ENCODE assay signal across 8 mouse cellular contexts in genomic region chr3:37420072-37420471, GRCm38 (mm10). TPM values are rescaled to one million over a fixed set of nuclear protein-coding genes. Genes with fewer than 3 reads are reported as not detected.
DNase-seq lines count a peak whose midpoint lies in the region; ATAC-seq lines count a peak whose summit lies in the region.

Nudt6 (minus strand) TSS chr3:37420211.

- H3K4me2 ChIP-seq in hindbrain, embryonic 16.5 days (ENCODE audit: low read length): peak within 1 kb of the TSS; percentile 97

- ATAC-seq in hindbrain, embryonic 16.5 days: peak; percentile 86

- H3K79me2 ChIP-seq in macrophage (ENCODE audit: inconsistent target): peaks cover 45% of the 10 kb centered on the region

- peaks cover 13% of the 10 kb centered on the region for H3K4me1 ChIP-seq in hindbrain, embryonic 16.5 days (ENCODE audit: control insufficient read depth, insufficient read depth, low read depth, low read length)

- H3K36me3 ChIP-seq in hindbrain, embryonic 16.5 days (ENCODE audit: control insufficient read depth, insufficient read depth, low read length): no peaks in the 10 kb centered on the region
- no peaks in the 10 kb centered on the region for H3K36me3 ChIP-seq in macrophage (ENCODE audit: inconsistent target)

- peak; percentile 90 for DNase-seq in T-cell, adult 2 months (ENCODE audit: low spot score)
- DNase-seq in cerebellum, postnatal 36 days: peak; percentile 90
- peak; percentile 87 for DNase-seq in gastrocnemius, adult 18-20 months (ENCODE audit: low spot score)
- DNase-seq in left cerebral cortex, adult 18-20 months (ENCODE audit: low spot score in 2 of 2): peak; percentile 90 to 92
- DNase-seq in right cerebral cortex, adult 18-20 months: peak; percentile 92
- DNase-seq in urinary bladder, postnatal 10 days (ENCODE audit: low spot score): peak; percentile 63

- no peaks in the 10 kb centered on the region for H3K27me3 ChIP-seq in hindbrain, embryonic 16.5 days (replicated peaks; ENCODE audit: control insufficient read depth, insufficient read depth, low read length)

- H3K9me3 ChIP-seq in hindbrain, embryonic 16.5 days (ENCODE audit: control insufficient read depth, low read length): no peaks in the 10 kb centered on the region

- WGBS in hindbrain, embryonic 16.5 days: under 1% methylated on average over 50 of the region's 50 CpGs
- 0% methylated on average over 50 of the region's 50 CpGs for WGBS in macrophage (ENCODE audit: missing documents)

- peak within 1 kb of the TSS; percentile 97 for H3K4me3 ChIP-seq in hindbrain, embryonic 16.5 days (ENCODE audit: low read length)
- peak within 1 kb of the TSS; percentile 70 for H3K4me3 ChIP-seq in macrophage (ENCODE audit: inconsistent target)

- peak within 1 kb of the TSS; percentile 88 for H3K27ac ChIP-seq in hindbrain, embryonic 16.5 days (ENCODE audit: low read depth, low read length)
- peak within 1 kb of the TSS; percentile 75 for H3K27ac ChIP-seq in macrophage

- peak within 1 kb of the TSS; percentile 79 for H3K9ac ChIP-seq in hindbrain, embryonic 16.5 days (ENCODE audit: low read depth, low read length)

RNA-seq across cellular contexts. Expression of gene Nudt6, which starts in this region (rescaled TPM):
- total RNA-seq in gastrocnemius, adult 18-20 months (2021): 10 to 100 TPM; 25.4 to 26.8 TPM
- 6.9 and 7.8 TPM in 2 replicates for polyA plus RNA-seq in hindbrain, embryonic 16.5 days (2015; fragmentation: Nextera tagmentation; extraction: Ambion mirVana)
- 1 to 10 TPM; 5.0 to 6.3 TPM for total RNA-seq in left cerebral cortex, adult 18-20 months (2021)
- 1 to 10 TPM in 25 of 26 experiments, not detected in 1; 1.2 to 9.3 (median 4.4) TPM for total RNA-seq in macrophage (2018; cell fraction: chromatin; rRNA removed)
- total RNA-seq in macrophage (2018; cell fraction: cytosol; rRNA removed): 1 to 10 TPM; 1.4 to 5.8 (median 3.8) TPM
- 10 to 100 TPM in 1 of 26 experiments, 1 to 10 TPM in 21, under 1 TPM in 1, not detected in 3; 0.89 to 11.3 (median 4.5) TPM for total RNA-seq in macrophage (2018; cell fraction: nucleus; rRNA removed)
- 4.8 to 5.7 TPM (median 5.6 TPM) in 3 replicates for polyA plus RNA-seq in macrophage (2018)

Comparison
In these comparisons a context has a peak if more than half of its experiments do, and no peak if none do; other contexts are left out.
1. Peak in every context shown above with its lines: DNase-seq, ATAC-seq, H3K4me3 ChIP-seq and H3K27ac ChIP-seq.